Mouse (Mus musculus) ES-Bruce4 (cell line): ENCODE results near the gene Col2a1.

ENCODE experiments used
- CTCF ChIP-seq: IDR thresholded peaks from one replicate; pipeline ENCODE4 v1.8.1; 2011; ENCODE audit warnings: low read depth, low read length
- POLR2A ChIP-seq: IDR thresholded peaks from one replicate; pipeline ENCODE4 v1.8.1; 2011; ENCODE audit warnings: low read length; ENCODE audit not compliant: insufficient read depth

GRCm38 (mm10) chr15:97992712-97993286 lies 11.7 kb downstream of the Col2a1 start:
- TF ChIP-seq CTCF (no peak), POLR2A (no peak)
